Mouse (Mus musculus): ENCODE results near the gene Exoc8.

- no peak for TF ChIP-seq EP300 (IDR thresholded peaks at IDR 0.05; ENCODE audit: low read depth)
- TF ChIP-seq CTCF (IDR thresholded peaks at IDR 0.05; ENCODE audit: low read depth), result no peak
These were observed at the start of gene Exoc8, which contains the start of gene Sprtn for GRCm38 (mm10) chr8:124897386-124898250.

Data from liver, embryonic 14.5 days (tissue).